Mouse (Mus musculus): ENCODE measurements around the gene Bicra.

DNA sequence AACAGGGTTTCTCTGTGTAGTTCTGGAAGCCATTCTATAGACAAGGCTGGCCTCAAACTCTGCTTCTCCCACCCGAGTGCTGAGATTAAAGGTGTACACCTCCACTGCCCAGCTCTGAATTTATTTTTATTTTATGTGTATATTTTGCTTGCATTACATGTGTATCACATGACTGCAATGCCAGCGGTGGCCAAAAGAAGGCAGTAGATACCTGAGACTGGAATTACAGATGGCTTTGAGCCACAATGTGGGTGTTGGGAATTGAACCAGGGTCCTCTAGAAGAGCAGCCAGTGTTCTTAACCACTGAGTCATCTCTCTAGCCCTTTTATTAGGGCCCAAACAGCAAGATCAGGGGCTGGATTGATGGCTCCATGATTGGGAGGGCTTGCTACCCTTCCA is 117.2 kb downstream of the Bicra start:
- no peak for TF ChIP-seq EP300 (IDR thresholded peaks at IDR 0.05; ENCODE audit: low read depth)
- TF ChIP-seq CTCF (IDR thresholded peaks at IDR 0.05; ENCODE audit: low read depth), result peak; percentile 25; the same call in 1 of the 2 replicates

Data from heart, postnatal 0 days (tissue).